In the genomic region with DNA sequence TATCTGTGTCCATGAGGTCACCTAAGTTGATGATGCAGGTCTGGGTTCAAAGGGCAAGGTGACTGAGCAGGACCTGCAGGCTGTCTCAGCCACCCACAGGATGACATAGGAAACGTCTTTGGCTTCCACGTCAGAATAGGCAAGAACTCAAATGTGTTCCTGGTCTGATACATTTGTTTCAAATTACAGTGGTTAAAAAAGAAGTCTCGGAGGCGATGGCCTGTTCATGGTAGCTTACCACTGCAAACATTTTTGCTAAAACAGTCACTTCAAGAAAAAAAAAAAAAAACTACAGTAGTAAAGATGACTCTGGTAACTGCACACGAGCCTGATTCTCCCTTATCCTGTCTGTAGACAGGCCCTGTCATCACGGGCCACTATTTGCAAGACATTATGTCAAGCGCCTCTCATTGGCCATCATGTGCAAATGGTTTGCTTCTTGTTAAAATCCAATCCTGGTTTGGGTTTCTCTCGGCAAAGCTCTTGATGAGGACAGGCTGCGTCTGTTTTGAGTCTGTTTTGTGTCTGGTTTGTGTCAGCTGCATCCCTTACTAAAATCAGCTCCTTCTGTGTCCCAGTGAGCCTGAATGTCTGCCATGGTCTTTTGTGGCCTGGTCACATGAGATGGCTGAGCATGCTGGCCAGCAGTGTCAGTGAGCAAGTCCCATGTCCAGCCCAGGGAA, we compare ENCODE assay signal across 11 mouse cellular contexts. TPM values are rescaled to one million over a fixed set of nuclear protein-coding genes. Genes with fewer than 3 reads are reported as not detected.
DNase-seq lines count a peak whose midpoint lies in the region; ATAC-seq and TF ChIP-seq lines count a peak whose summit lies in the region.
"Had no signal": no experiment of that assay in that cellular context is flagged by ENCODE, and none has a peak within 500 bp of the region (broad histone marks: within the 10 kb centered on the region; RNA-seq: fewer than 3 reads in every experiment).

No protein-coding gene starts in this region.

- H3K4me2 ChIP-seq in embryonic facial prominence, embryonic 14.5 days (ENCODE audit: low read depth, low read length), result peak overlapping the region; percentile 19
- H3K4me2 ChIP-seq in midbrain, postnatal 0 days (ENCODE audit: low read depth, low read length, poor library complexity, severe bottlenecking), result no peak overlapping the region
- H3K4me2 ChIP-seq: lung, embryonic 14.5 days had no signal

- no peaks in the 10 kb centered on the region for H3K9me3 ChIP-seq in embryonic facial prominence, embryonic 14.5 days (ENCODE audit: control insufficient read depth, low read length)
- no peaks in the 10 kb centered on the region for H3K9me3 ChIP-seq in midbrain, postnatal 0 days (ENCODE audit: low read length)

- WGBS in embryonic facial prominence, embryonic 14.5 days, result 23% methylated on average over 9 of the region's 9 CpGs
- WGBS in midbrain, postnatal 0 days, result 64% methylated on average over 9 of the region's 9 CpGs

- H3K36me3 ChIP-seq in embryonic facial prominence, embryonic 14.5 days (ENCODE audit: control insufficient read depth, insufficient read depth, low read length), result no peaks in the 10 kb centered on the region
- no peaks in the 10 kb centered on the region for H3K36me3 ChIP-seq in midbrain, postnatal 0 days (ENCODE audit: insufficient read depth, low read length)

- H3K4me3 ChIP-seq in embryonic facial prominence, embryonic 14.5 days (ENCODE audit: low read depth, low read length), result no peak overlapping the region
- H3K4me3 ChIP-seq in midbrain, postnatal 0 days (ENCODE audit: low read depth, low read length), result no peak overlapping the region

- H3K9ac ChIP-seq in embryonic facial prominence, embryonic 14.5 days (ENCODE audit: low read depth, low read length), result no peak overlapping the region
- H3K9ac ChIP-seq in midbrain, postnatal 0 days (replicated peaks; ENCODE audit: low read length, poor library complexity, severe bottlenecking), result no peak overlapping the region
- H3K9ac ChIP-seq: lung, embryonic 14.5 days had no signal

- no peak for TF ChIP-seq CTCF in midbrain, postnatal 0 days (IDR thresholded peaks at IDR 0.05)

- H3K27ac ChIP-seq in embryonic facial prominence, embryonic 14.5 days (replicated peaks; ENCODE audit: low read depth, low read length), result peak overlapping the region; percentile 61
- 0 out of 2 replicates have a peak overlapping the region, but pooled peaks have one; percentile 27 for H3K27ac ChIP-seq in midbrain, postnatal 0 days (ENCODE audit: low read depth, low read length)

- H3K27me3 ChIP-seq in embryonic facial prominence, embryonic 14.5 days (replicated peaks; ENCODE audit: control insufficient read depth, insufficient read depth, low read length), result peaks cover 4% of the 10 kb centered on the region; the same call in 1 of the 2 replicates
- no peaks in the 10 kb centered on the region for H3K27me3 ChIP-seq in midbrain, postnatal 0 days (ENCODE audit: insufficient read depth, low read length)

- peaks cover 48% of the 10 kb centered on the region for H3K4me1 ChIP-seq in embryonic facial prominence, embryonic 14.5 days (ENCODE audit: control insufficient read depth, insufficient read depth, low read length)
- H3K4me1 ChIP-seq in midbrain, postnatal 0 days (ENCODE audit: insufficient read depth, low read length), result peaks cover 6% of the 10 kb centered on the region

- peak; percentile 23; the same call in 1 of the 2 replicates for ATAC-seq in embryonic facial prominence, embryonic 14.5 days (ENCODE audit: low read depth)
- no peak for ATAC-seq in midbrain, postnatal 0 days (ENCODE audit: low FRiP score)
- no peak for ATAC-seq in megakaryocyte progenitor cell, adult 5-6 weeks (replicated peaks; ENCODE audit: poor library complexity)
- ATAC-seq: inflammation-experienced regulatory T-cells, adult 6 months had no signal

- peak; percentile 25 for DNase-seq in gastrocnemius, postnatal 25 days
- DNase-seq in gastrocnemius, postnatal 4 days (ENCODE audit: low spot score in 2 of 2), result no peak
- peak; percentile 88 for DNase-seq in embryonic facial prominence, embryonic 14.5 days (ENCODE audit: low spot score)
- DNase-seq in induced T-regulatory cell, adult 2 months (ENCODE audit: low read depth), result peak; percentile 12
- no peak for DNase-seq in midbrain, postnatal 0 days (ENCODE audit: low spot score)
- no peak for DNase-seq in layer of hippocampus, postnatal 10 days (ENCODE audit: low spot score in 2 of 2)
- no peak for DNase-seq in ovary, postnatal 14 days (ENCODE audit: low spot score)
- DNase-seq: cerebellum, postnatal 25 days; lung, embryonic 14.5 days had no signal

RNA-seq across cellular contexts. Expression of a gene that starts 59.2 kb away (rescaled TPM):
- 100 to 1,000 TPM; 246 to 275 TPM for total RNA-seq in gastrocnemius, postnatal 25 days (2021)
- 100 to 1,000 TPM; 238 to 250 TPM for total RNA-seq in gastrocnemius, postnatal 4 days (2021)
- 93.3 and 104 TPM in 2 replicates for polyA plus RNA-seq in embryonic facial prominence, embryonic 14.5 days (2014; fragmentation: Nextera tagmentation; extraction: Ambion mirVana)
- 151 and 208 TPM in 2 replicates for total RNA-seq in midbrain, postnatal 0 days (2014; rRNA removed)
- 51.8 and 53.3 TPM in 2 replicates for polyA plus RNA-seq in midbrain, postnatal 0 days (2015; fragmentation: Nextera tagmentation; extraction: Ambion mirVana)
- total RNA-seq in megakaryocyte progenitor cell, adult 5-6 weeks (2015), result 41.5 and 51.3 TPM in 2 replicates
- 58.8 and 70.5 TPM in 2 replicates for total RNA-seq in megakaryocyte progenitor cell, adult 5-6 weeks (2017)
- 100 to 1,000 TPM; 157 to 166 TPM for total RNA-seq in layer of hippocampus, postnatal 10 days (2021)

Comparison
In these comparisons a context has a peak if more than half of its experiments do, and no peak if none do; other contexts are left out.
1. DNase-seq: peak in gastrocnemius, postnatal 25 days (single experiment), embryonic facial prominence, embryonic 14.5 days (single experiment) and induced T-regulatory cell, adult 2 months (single experiment); none in gastrocnemius, postnatal 4 days (0 of 2), midbrain, postnatal 0 days (single experiment), layer of hippocampus, postnatal 10 days (0 of 2) and ovary, postnatal 14 days (single experiment).